Mouse (Mus musculus): Measurements from ENCODE around the gene Dnajc22. TPM values are rescaled to one million over a fixed set of nuclear protein-coding genes. Genes with fewer than 3 reads are reported as not detected.
A peak's percentile ranks its signal among the peaks of the same experiment; 100 is the strongest.

The Dnajc22 gene
- total RNA-seq, 2 experiments from 2014 or later, result 0.39 to 1.1 TPM

DNA sequence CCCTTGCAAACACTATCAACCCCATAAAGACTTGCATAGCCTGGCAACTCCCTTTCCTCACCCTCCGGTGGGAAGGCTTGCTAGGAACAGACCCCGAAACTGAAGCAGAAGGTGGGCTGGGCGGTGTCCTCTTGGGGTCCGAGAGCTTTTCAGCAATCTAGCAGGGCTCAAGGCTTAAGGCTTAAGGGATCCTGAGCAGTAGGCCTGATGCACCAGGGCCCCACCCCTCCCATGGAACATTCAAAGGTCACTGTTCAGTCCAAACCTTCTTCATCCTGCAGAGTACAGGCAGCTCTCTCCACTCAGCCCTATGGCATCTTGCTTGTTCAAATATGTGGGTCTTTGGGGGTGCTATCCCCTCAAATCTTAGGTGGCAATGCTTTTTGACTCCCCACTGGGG lies 7.0 kb upstream of the Dnajc22 start:
- DNase-seq (ENCODE audit: low spot score in 2 of 2), result no peak

DNA sequence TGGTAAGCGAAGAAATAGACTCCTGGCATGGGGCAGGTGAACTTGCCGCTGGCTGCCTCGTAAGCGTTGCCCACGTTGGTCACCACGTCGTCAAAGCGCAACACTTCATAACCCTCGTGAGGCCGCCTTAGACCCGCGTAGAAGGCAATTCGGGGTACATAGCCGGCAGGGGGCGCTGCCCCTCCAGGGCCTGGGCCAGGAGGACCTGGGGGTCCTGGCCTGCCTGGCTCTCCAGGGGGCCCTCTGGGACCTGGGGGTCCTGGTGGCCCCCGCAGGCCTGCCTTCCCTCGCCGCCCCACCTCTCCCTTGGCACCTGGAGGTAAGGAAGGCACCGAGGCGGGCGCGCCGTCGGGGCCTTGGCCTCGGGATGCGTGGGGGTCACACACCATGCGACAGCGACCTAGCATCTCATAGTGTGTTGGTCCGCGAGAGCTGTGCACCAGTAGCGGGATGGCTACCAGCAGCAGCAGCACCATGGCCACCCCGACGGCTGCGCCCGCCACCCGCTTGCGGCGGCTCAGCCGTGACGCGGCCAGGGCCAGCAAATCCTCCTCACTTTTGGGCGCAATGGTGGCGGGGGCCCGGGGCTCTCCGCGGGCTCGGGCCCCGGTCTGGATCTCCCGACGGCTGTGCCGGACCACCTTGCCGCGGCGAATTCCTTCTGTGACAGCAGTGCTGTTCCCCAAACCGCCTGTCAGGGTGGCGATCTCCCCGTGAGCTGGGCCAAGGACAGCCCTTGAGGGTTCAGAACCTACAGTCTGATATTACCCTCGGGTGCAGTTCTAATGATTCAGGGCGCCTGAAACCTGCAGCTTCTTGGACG lies 5.5 kb upstream of the Dnajc22 start, which contains the start of gene C1ql4:
Gene C1ql4 (minus strand): TSS at position 565 of the 823 bp plus-strand sequence.
- DNase-seq (ENCODE audit: low spot score in 2 of 2), result peak in 1 of 2 experiments; percentile 20

DNA sequence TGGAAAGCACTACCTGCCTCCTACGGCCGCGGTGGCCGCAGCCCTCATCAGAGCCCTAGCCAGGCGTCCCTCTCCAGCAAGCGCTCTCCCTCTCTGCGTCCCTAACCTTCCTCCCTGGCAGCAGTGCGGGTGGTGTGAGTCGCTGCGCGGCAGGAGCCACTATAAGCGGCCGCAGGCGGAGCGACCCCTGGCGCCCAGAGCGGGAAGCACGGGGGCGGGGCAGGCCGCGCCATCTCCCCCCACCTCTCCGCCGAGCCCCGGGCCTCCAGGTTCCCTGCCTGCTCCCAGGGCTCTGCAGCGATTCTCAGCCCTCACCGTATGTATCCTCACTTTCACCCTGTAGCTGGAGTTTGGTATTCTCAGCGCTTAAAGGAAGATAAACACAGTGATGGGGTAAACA lies 4.7 kb upstream of the Dnajc22 start:
- peak; percentile 74 to 81 for DNase-seq (ENCODE audit: low spot score in 2 of 2)

DNA sequence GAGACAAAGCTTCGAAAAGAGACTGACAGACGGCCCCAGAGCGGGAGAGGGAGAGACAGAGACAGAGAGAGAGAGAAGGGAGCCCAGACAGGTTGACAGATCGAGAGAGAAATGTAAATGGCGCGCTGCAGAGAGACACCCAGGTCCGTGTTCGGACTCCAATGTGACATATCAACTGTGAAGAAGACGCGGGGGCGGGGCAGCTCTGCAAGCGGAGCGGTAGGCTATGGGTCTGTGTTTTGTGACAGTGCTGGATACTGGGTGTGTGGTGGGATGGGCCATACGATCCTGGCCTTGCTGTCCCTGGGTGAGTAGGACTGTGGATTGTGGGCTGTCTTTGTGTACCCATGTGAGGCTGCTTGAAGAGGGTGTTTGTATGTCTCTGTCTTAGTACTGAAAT lies 3.9 kb upstream of the Dnajc22 start:
- DNase-seq (ENCODE audit: low spot score in 2 of 2), result peak in 1 of 2 experiments; percentile 10

DNA sequence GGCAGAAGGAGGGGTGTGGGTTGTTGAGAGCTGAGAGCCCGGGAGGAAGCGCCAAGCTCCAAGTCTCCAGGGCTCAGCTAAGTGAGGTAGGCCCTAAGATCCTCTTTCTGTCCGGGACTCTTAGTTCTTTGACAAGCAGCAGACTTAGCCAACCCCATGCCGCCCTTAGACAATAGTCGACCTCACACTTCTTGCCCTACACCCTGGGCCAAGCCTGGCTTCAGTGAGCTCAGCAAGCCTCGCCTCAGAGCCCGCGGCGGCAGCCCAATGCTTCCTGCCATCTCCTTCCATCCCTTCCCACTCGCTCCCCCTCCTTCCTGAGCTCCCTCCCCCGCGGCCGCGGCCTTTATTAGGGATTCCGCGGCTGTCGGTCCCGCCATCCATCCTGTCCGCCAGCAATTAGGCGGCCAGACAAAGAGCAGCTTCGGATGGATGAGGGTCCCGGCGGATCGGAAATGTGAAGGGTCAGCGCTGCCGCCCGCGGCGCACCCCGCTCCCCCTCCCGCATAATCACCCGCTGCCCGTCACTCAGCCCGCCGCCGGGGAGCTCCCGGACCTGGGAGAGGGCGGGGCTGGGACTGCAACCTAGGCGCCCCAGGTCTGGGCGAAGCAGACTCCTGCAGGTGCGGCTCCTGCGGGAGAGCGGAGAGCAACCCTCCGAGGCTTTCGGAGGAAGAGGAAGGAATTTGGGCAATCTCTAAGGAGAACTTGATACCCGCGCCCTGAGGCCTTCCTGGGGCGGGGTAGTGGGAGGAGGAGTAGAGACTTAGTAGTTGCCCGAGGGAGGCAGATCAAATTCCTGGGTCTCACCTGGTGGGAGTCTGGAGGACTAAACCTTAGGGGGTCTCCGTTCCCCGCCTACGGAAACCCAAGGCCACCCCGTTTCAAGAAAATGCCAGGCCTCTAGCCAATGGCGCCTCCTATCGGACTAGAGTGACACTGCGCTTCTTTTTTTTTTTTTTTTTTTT lies 605 bp downstream of the Dnajc22 start:
- peak; percentile 41 to 52 for DNase-seq (ENCODE audit: low spot score in 2 of 2)

DNA sequence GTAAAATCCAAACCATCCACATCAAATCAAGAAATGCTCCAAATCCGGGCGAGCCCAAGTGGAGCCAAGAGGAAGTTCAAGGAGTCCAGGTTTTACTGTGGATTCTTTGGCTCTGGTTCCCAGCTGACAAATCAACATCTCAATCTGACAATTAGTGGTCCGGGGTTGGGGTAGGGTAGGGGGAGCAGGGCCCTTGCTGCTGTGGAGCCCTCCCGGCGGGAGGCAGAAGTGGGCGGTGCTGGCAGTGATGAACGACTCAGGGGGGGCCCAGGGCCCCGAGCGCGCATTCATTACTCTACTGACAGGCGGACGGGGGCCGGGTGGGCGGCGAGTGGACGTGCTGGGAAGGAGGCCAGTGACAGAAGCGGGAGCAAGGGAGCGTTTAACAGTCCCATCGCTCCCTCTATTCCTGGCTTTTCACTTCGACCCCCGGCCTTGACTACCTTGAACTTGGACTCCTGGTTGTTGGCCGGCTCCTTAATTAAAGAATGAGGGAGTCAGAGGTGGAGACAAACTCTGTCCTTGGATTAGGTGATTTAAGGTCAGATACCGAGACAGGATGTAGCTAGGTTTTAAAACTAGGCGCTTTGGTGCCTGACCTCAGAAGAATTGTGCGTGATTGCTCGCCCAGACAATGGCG lies 1.8 kb downstream of the Dnajc22 start:
- DNase-seq (ENCODE audit: low spot score in 2 of 2), result peak; percentile 42 to 51

DNA sequence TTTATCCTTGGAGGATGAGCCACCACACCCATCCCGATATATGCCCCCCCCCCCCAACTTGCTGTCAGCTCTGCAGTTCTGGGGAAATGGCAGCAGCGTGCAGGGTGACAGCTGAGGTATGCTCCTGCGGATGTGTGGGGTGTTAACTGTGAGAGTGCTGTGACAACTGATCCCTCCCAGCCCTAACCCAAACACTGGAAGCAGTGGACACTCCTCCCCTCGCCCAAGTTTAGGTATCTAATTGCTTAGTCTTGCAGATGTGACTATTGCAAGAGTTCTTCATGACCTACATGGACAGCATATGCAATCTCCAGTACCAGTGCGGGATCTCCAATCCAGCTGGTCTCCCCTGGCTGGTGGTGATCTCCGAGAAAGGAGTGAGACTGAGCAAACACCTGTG lies 2.4 kb downstream of the Dnajc22 start:
- no peak for DNase-seq (ENCODE audit: low spot score in 2 of 2)

DNA sequence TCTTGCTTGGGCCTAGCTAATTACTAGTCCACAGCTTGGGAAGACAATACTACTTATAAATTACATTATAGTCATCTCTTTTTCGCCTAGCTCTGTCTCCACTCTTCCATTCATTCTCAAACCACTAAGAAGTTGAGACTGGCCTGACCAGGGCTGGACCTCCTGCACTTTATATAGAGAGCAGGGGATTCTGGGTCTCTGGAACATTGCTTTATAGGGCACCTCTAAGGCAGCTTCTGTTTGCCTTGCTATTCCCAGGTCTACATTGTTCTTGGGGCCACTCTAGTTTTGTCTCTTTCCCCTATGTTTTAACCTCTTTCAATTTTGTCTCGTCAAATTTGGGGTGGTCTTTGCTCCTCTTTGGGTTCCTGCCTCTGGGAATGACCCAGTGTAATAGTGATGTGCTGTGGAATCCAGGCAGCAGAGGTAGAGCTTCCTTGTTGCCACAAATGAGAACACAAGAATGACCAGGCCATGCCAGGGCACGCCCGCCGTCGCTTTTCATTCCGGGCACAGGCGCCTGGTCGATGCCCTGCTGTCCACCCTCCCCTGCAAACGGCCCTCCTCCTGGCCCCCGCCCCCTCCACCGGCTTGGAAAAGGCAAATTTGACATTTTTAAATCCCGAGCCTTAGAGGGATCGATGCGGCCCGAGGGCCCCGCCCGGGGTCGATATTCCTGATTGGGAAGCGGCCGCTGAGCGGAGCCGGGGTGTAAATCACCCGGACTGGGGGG lies 3.3 kb downstream of the Dnajc22 start:
- no peak for DNase-seq (ENCODE audit: low spot score in 2 of 2)

DNA sequence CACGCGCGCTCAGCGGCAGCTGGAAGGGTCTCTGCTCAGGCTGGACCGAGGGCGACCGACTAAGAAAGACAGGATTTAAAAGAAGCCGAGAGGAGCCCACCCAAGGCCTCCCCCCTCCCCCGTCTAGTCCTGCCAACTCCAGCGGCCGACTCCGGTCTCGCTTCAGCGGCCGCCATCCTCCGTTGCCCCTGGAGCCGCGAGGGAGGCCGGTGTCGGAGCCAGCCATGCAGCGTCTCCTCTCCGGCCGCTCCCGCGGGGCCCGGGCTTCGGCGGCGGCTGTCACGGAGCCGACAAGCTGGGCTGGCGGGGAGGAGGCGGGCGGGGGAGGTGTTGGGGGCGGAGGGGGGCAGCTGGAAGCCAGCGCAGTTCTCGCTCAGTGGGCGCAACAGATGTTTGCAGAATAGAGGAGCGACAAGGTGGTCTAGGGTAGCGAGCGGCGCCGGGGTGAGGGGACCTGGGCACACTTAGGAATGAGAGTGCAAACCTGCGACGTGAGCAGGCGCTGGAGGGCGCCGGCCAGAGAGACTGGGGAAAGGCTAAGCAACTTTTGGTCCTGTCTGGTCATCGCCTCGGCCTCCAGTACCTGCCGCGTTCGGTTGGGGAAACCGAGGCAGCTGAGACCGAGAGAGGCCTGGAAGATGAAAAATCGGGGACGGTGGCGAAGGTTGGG lies 4.0 kb downstream of the Dnajc22 start:
- DNase-seq (ENCODE audit: low spot score in 2 of 2), result peak in 1 of 2 experiments; percentile 25

DNA sequence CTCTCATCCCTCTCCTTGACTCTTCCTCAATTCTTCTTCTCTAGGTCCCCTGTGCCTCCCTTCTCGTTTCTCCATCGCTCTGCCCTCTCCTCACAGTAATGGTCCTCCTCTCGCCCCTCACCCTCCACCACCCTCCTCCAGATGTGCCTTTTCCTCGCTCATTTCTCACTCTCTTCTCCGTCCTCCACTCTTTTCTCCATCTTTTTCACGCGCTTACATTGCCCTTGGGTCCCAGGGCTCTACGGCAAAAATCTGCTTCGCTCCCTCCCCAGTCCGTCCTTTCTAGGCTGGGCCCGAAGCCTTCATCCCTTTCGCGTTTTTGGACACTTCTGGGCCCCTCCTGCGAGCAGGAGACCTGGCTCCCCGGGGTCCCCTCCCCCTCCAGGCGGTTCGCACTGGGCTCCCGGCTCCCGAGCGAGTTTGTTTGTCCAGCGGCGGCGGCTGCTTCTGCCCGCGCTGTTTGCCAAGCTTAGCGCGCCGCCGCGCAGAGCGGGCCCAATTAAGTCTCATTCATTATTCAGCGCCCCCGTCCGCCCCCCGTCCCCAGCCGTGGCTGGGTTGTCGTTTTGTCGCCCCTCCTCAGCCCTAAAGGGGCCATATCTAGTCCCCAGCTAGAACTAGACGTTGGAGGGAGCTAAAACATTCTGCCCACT lies 5.0 kb downstream of the Dnajc22 start:
- peak; percentile 29 to 52 for DNase-seq (ENCODE audit: low spot score in 2 of 2)

DNA sequence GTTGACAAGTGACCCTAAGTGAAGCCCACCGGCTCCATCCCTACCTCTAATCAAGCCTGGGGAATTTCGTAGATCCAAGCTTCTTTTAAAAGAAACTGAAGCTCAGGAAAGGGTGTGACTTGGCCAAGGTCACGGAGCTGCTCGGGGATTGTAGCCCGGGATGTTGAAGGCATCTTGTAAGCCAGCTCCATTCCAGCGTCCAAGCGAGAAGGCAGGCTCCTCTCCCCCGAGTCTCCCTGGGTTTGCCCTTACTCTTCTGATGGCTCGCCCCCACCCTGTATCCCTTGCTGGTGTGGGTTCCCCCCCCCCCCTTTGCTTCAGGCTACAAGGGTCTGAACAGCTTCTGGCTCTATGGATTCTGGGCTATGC lies 5.5 kb downstream of the Dnajc22 start:
- DNase-seq (ENCODE audit: low spot score in 2 of 2), result no peak

DNA sequence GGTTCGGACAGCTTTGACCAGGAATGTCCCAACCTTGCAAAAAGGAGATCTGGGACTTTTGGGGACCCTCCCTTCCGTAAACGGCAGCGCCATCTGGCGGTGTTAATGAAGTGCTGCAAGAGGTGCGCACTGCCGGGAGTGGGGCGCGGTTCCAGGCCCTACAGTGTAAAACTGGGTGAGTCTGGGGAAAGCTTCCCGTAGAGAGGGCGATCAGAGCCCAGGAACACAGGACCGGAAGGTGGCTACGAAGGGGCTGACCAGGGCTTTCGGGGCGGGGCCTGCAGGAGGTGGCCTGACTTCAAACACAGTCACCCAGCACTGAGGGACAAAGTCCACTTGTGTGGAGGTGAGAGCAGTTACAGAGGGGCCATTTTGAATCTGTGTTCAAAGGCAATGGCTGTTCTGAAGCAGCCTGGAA lies 6.2 kb downstream of the Dnajc22 start:
- DNase-seq (ENCODE audit: low spot score in 2 of 2), result peak; percentile 64 to 77

DNA sequence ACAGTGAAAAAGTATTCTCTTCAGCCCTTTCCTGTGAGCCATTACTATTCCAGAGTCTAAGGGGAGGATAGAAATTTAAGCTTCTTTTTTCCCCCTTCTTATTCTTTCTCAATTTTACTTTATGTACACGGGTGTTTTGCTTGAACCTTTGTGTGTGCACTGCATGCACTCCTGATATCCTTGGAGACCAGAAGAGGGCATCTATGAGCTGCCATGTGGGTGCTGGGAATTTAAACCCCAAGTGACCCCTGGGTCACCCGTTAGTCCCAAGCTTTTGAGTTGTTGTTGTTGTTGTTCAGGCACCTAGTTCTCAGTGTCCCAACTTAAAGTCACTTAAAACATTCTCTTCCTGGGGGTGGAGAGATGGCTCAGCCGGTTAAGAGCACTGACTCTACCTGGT lies 7.0 kb downstream of the Dnajc22 start:
- no peak for DNase-seq (ENCODE audit: low spot score in 2 of 2)

DNA sequence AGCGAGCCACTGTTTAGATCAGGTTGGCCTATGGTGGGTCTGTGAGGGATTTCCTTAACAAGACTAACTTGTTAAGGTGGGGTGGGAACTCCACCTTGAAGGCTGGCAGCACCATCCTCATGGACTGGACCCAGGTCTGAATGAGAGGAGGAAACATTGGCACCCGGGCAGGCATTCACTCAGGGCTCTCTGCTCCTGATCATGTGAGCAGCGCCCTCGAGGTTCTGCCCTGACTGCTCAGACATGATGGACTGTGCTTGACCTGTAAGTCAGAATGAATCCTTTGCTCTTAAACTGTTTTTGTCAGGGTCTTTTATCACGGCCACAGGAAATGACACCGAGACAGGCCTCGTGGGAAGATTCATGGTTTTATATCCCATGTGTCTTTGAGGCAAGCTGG lies 12.3 kb downstream of the Dnajc22 start:
- no peak for DNase-seq (ENCODE audit: low spot score in 2 of 2)

DNA sequence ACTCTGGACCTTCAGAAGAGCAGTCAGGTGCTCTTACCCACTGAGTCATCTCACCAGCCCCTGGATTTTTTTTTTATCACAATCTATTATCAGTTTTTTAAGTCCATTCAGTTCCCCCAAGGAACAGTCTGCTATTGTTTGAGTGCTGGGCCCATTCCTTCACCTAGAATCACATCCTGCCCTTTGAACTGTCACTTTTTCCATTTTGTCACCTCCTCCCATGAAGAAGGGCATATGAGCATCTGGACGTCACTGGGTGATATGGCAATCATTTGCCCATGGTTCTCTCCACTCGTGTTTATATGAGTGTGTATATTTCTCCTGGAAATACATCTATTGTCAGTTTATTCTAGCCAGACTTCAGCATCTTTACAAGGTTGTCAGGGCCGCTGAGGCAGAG lies 14.9 kb downstream of the Dnajc22 start:
- DNase-seq (ENCODE audit: low spot score in 2 of 2), result no peak

DNA sequence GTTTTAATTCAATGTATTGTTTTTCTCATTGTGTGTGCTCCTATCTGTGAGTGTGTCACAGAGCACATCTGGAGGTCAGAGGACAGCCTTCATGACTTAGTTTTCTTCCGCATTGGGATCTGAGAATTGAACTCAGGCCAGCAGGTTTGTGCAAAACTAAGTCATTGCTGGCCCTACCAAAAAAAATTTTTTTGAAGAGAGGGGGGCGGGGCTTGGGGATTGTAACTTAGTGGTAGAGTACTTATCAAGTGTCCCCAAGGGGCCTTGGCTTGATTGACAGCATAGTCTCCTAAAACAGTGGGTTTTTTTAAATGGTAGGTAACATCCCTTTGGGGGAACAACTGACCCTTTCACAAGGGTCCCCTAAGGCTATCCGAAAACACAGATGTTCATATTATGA lies 18.2 kb downstream of the Dnajc22 start:
- DNase-seq (ENCODE audit: low spot score in 2 of 2), result no peak

DNA sequence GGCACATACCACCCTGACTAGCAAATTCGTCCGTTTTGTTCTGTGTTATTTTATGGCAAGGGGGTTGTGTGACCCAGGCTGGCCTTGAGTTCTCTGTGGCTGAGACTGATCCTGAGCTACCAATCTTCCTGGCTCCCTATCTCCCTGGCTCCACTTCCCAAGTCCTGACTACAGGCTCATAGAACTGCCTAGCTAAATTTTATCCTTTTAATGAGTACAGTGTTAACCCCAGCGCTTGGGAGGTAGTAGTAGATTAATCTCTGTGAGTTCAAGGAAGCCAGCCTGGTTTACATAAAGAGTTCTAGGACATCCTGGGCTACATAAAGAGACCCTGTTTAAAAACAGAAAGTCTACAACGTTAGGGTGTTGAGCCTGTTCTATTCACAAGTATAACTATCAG lies 18.8 kb downstream of the Dnajc22 start:
- DNase-seq (ENCODE audit: low spot score in 2 of 2), result no peak

DNA sequence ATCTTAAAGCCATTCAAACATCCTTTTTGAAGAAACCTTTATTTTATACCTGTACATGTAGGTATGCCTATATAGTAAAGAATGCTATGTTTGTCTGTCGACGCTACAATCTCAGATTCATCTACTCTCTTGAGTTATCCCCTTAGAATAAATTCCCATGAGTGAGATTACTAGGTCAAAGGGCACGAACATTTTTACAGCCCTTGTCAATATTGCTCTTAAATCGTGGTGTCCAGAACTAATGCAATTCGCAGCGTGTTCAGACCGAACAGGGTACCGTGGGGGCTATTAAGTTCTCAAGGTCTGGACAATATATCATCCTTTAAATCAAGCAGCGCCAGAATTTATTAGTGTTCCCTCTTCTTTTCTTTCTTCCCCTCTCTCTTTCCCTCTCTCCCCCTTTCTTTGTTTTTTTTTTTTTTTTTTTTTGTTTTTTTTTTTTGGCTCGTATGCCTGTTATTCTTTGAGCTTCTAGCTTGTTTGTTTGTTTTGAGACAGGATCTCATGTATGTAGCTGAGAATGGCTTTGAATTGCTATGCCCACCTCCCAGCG lies 19.9 kb downstream of the Dnajc22 start:
- no peak for DNase-seq (ENCODE audit: low spot score in 2 of 2)

DNA sequence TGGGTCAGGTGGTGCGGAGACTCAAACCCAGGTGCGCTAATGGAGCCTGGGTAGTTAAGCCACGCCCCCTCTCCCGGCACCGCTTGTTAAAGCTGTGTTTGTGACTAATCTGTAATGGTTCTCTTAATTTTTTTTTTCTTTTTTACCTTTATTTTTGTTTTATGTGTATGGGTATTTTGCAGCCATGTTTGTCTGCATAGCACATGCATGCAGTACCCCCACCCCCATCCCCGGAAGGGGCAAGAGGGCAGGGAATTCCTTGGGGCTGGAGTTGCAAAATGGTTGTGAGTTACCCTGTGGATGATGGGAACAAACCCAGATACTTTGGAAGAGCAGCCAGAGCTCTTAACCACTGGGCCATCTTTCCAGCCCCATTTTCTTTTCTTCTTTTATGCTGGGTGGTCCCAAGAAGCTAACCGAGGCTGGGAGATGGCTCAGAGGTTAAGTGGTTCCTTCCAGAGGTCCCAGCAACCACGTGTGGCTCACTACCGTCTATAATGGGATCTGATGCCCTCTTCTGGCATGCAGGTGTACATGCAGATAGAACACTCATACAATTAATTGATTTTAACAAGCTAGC lies 20.5 kb downstream of the Dnajc22 start:
- DNase-seq (ENCODE audit: low spot score in 2 of 2), result no peak

Data from layer of hippocampus, postnatal 10 days (tissue).